Mouse (Mus musculus): Measurements from ENCODE around the gene Mitd1.

DNA sequence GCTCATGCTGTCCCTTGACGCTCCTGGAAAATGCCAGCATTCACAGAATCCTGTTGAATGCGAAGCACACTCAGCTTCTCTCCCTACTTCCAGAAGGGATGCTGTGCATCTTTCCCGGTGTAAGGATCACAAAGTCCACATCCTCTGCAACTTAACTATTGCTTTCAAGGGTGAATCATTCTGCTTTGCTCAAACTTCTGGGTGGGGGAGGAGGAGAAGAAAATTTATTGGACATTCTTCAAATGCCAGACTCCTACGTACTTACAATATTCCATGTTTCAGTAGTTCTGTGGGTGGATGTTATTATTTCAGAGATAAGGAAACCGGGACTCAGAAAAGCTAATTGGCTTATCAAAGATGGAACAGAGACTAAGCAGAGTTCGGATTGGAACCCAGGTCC is 27.9 kb upstream of the Mitd1 start:
- TF ChIP-seq CTCF (IDR thresholded peaks at IDR 0.05; ENCODE audit: insufficient read depth, low read depth, low read length) (no peak), POLR2A (IDR thresholded peaks at IDR 0.05; ENCODE audit: insufficient read depth, low read depth, low read length) (no peak)
